Mouse (Mus musculus) ES-E14 (cell line): ENCODE results near the gene Prkd2.

Source experiments
- HCFC1 ChIP-seq: IDR thresholded peaks from 2 replicates; pipeline ENCODE4 v1.6.1; 2012; ENCODE audit warnings: low read length, inconsistent platforms, borderline replicate concordance; ENCODE audit not compliant: insufficient read depth
- MAFK ChIP-seq: IDR thresholded peaks from 2 replicates; pipeline ENCODE4 v1.6.1; 2014; ENCODE audit warnings: mild to moderate bottlenecking, low read depth, low read length, inconsistent platforms; ENCODE audit not compliant: insufficient read depth
- ZC3H11A ChIP-seq: IDR thresholded peaks from 2 replicates; pipeline ENCODE4 v1.6.1; 2012; ENCODE audit warnings: low read depth, mild to moderate bottlenecking, inconsistent platforms, low read length, borderline replicate concordance

DNA sequence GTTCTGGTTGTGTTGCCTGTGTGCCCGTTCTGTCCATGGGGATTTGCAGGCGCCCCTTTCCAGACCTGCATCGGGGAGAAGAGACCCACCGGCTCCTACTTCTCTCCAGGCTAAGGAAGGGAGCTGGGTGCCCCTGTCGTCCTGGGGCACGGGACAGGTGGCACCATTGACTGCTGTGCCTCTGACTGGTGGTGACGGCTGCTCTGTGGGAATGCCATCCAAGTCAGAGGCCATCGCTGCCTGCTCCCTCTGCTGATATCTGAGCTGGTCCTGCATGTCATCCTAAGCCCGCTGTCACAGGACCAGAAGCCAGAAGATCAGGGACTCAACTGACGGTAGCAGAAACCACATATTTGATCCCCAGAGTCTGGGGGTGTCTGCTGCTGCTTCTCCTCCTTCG lies 66.2 kb downstream of the Prkd2 start:
- TF ChIP-seq ZC3H11A (no peak), HCFC1 (no peak), MAFK (no peak)
